Mouse (Mus musculus) regulatory T cell (primary cell): Measurements from ENCODE around the gene Nme4.
"Not testable (repeated sequence)": the region's sequence is repeated elsewhere in the genome, so short reads cannot be mapped to it uniquely, and the experiment has no call there.

Experiments
- in situ Hi-C: fragments of 300-600 bp; cut with MboI, MseI; formaldehyde crosslinking; loops from one replicate; pipeline ENCODE4 v1.15.1; 2025; ENCODE audit warnings: high pct_unique_total_duplicates

The Nme4 gene

GRCm38 (mm10) chr17:26114461-26114860 lies 19.1 kb upstream of the Nme4 start:
- in situ Hi-C loops, result not testable (repeated sequence)

GRCm38 (mm10) chr17:26114061-26114460 lies 18.7 kb upstream of the Nme4 start:
- in situ Hi-C loops, result no loop called here

GRCm38 (mm10) chr17:26113181-26113948 lies 18.0 kb upstream of the Nme4 start, which contains the start of gene Tmem8:
Gene Tmem8 (plus strand): TSS chr17:26113299.
- in situ Hi-C loops, result no loop called here

- in situ Hi-C loops, result no loop called here
Observed at GRCm38 (mm10) chr17:26112751-26113150, 17.3 kb upstream of the Nme4 start.

GRCm38 (mm10) chr17:26111722-26112121 lies 16.3 kb upstream of the Nme4 start:
- in situ Hi-C loops, result no loop called here

GRCm38 (mm10) chr17:26111024-26111423 lies 15.6 kb upstream of the Nme4 start:
- in situ Hi-C loops, result no loop called here

GRCm38 (mm10) chr17:26110156-26110555 lies 14.8 kb upstream of the Nme4 start:
- in situ Hi-C loops, result no loop called here

- in situ Hi-C loops, result no loop called here
Observed at GRCm38 (mm10) chr17:26105619-26106018, 10.2 kb upstream of the Nme4 start.

- in situ Hi-C loops, result no loop called here
Observed at GRCm38 (mm10) chr17:26101478-26101877, 6.1 kb upstream of the Nme4 start.

- in situ Hi-C loops, result no loop called here
Observed at GRCm38 (mm10) chr17:26100166-26100565, 4.8 kb upstream of the Nme4 start.

GRCm38 (mm10) chr17:26099316-26099715 lies 3.9 kb upstream of the Nme4 start:
- in situ Hi-C loops, result not testable (repeated sequence)

- in situ Hi-C loops, result no loop called here
Observed at GRCm38 (mm10) chr17:26098461-26098860, 3.1 kb upstream of the Nme4 start.

GRCm38 (mm10) chr17:26094531-26095110 lies 781 bp downstream of the Nme4 start:
- in situ Hi-C loops, result no loop called here

- in situ Hi-C loops, result no loop called here
Observed at GRCm38 (mm10) chr17:26089905-26090632, 5.3 kb downstream of the Nme4 start, which contains the start of gene Decr2. Gene Decr2 (minus strand): TSS chr17:26090337.

- in situ Hi-C loops, result no loop called here
Observed at GRCm38 (mm10) chr17:26087059-26087564, 8.3 kb downstream of the Nme4 start.

- in situ Hi-C loops, result no loop called here
Observed at GRCm38 (mm10) chr17:26080867-26081266, 14.5 kb downstream of the Nme4 start.

GRCm38 (mm10) chr17:26078851-26079250 lies 16.6 kb downstream of the Nme4 start:
- in situ Hi-C loops, result no loop called here

GRCm38 (mm10) chr17:26075246-26075645 lies 20.2 kb downstream of the Nme4 start:
- in situ Hi-C loops, result no loop called here

GRCm38 (mm10) chr17:26070136-26070535 lies 25.3 kb downstream of the Nme4 start:
- in situ Hi-C loops, result no loop called here

GRCm38 (mm10) chr17:26068831-26069739 lies 26.3 kb downstream of the Nme4 start, which contains the start of gene Rab11fip3:
Gene Rab11fip3 (minus strand): TSS chr17:26069555.
- in situ Hi-C loops, result no loop called here
